Mouse (Mus musculus): ENCODE results near the gene Asns. TPM values are rescaled to one million over a fixed set of nuclear protein-coding genes. Genes with fewer than 3 reads are reported as not detected.

The Asns gene
- total RNA-seq (2023), result 28.0 and 40.5 TPM in 2 replicates

GRCm38 (mm10) chr6:7692884-7693585 lies at the start of gene Asns:
Gene Asns (minus strand): TSS chr6:7693254.

Other genes starting within 250 kb of the Asns start
- not detected in 2 replicates for gene Tac1, start 138.4 kb downstream of the Asns start, total RNA-seq (2023)
- gene C1galt1, start 151.6 kb upstream of the Asns start, total RNA-seq (2023), result 21.1 and 22.7 TPM in 2 replicates